Mouse (Mus musculus): ENCODE results near the gene Tnfrsf1b. TPM values are rescaled to one million over a fixed set of nuclear protein-coding genes. Genes with fewer than 3 reads are reported as not detected.

The Tnfrsf1b gene
- polyA plus RNA-seq, 1 experiment from 2014 or later, result 1.6 TPM

- no peak overlapping the region for H3K9ac ChIP-seq
- no peak for ATAC-seq (ENCODE audit: low FRiP score)
Measured at GRCm38 (mm10) chr4:145251546-145251945, 4.9 kb upstream of the Tnfrsf1b start.

DNA sequence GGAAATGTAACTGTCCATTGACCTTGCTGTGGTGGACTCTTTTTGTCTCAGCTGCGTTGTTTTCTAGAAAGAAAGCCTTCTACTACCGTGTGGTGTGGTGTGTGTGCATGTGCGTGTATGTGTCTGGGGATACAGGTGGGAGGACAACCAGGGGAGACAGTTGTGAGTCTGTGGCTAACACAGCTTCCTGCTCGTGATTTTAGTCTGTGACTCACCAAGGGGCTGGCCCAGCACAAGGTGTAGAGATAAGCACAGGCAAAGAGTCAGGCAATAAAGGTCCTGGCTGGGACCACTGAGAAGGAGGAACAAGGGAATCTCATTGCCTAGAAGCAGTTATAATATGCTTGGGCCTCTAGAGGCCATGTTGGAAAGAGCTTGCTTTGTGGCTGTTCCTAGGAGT lies 3.3 kb upstream of the Tnfrsf1b start:
- Histone ChIP-seq H3K27ac (no peak overlapping the region), H3K9me3 (no peaks in the 10 kb centered on the region), H3K9ac (no peak overlapping the region), H3K27me3 (peaks cover 29% of the 10 kb centered on the region), H3K4me3 (replicated peaks) (no peak overlapping the region), H3K4me1 (peaks cover 10% of the 10 kb centered on the region), H3K36me3 (replicated peaks) (no peaks in the 10 kb centered on the region), H3K4me2 (no peak overlapping the region)
- 84% methylated on average over 4 of the region's 4 CpGs for WGBS
- ATAC-seq (ENCODE audit: low FRiP score), result no peak

More at GRCm38 (mm10) chr4:145251546-145251945, 4.9 kb upstream of the Tnfrsf1b start:
- H3K4me3 ChIP-seq (replicated peaks), result no peak overlapping the region
- H3K9me3 ChIP-seq, result no peaks in the 10 kb centered on the region
- H3K4me1 ChIP-seq, result peaks cover 3% of the 10 kb centered on the region
- no peak overlapping the region for H3K4me2 ChIP-seq
- H3K36me3 ChIP-seq (replicated peaks), result no peaks in the 10 kb centered on the region
- peaks cover 14% of the 10 kb centered on the region for H3K27me3 ChIP-seq
- H3K27ac ChIP-seq, result no peak overlapping the region
- 95% methylated on average over 4 of the region's 4 CpGs for WGBS

DNA sequence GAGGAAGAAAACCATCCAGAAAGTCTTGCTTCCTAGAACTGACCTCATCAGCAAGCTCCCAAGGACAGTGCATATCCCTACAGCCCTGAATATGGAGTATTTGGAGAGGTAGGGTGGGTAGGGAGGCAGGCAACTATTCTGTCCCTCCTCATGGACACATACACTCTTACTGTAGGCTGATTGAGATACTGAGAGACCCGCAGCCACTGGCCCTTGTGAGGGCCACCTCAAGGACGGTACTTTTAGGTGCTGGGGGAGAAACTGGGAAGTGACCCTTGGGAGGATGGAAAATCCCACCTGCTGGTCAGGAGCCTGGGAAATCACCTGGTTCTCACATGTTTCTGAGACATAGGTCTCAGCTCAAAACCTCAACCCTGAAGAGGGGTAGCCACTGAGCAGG lies 886 bp upstream of the Tnfrsf1b start:
- Histone ChIP-seq H3K9ac (no peak overlapping the region), H3K27ac (no peak overlapping the region), H3K27me3 (peaks cover 34% of the 10 kb centered on the region), H3K9me3 (no peaks in the 10 kb centered on the region), H3K4me2 (no peak overlapping the region), H3K4me1 (peaks cover 10% of the 10 kb centered on the region), H3K36me3 (replicated peaks) (no peaks in the 10 kb centered on the region), H3K4me3 (replicated peaks) (no peak overlapping the region)
- no peak for ATAC-seq (ENCODE audit: low FRiP score)
- WGBS, result 65% methylated on average over 2 of the region's 2 CpGs

DNA sequence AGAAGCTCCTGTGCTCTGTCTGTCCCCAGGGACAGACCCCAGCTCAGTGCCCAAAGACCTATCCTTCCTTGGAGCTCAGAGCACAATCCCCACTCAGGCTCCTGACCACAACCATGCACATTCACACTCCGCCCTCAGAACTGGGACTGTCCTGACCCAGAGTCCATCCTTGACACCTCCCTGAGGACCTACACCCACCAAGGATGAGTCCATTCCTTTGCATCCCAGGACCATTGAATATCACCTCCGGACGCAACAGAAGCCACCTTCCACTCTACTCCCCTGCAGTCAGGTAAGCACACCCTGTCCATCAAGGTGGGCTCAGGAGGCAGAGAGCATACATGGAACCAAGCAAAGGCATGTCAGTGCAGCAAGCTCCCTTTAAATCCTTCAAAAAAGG lies 1.1 kb downstream of the Tnfrsf1b start:
- H3K36me3 ChIP-seq (replicated peaks), result no peaks in the 10 kb centered on the region
- ATAC-seq (ENCODE audit: low FRiP score), result no peak
- H3K27ac ChIP-seq, result no peak overlapping the region
- 92% methylated on average over 3 of the region's 3 CpGs for WGBS
- no peak overlapping the region for H3K9ac ChIP-seq
- peaks cover 34% of the 10 kb centered on the region for H3K27me3 ChIP-seq
- peaks cover 10% of the 10 kb centered on the region for H3K4me1 ChIP-seq
- H3K4me3 ChIP-seq (replicated peaks), result no peak overlapping the region
- H3K4me2 ChIP-seq, result peak overlapping the region; percentile 74; the same call in 1 of the 2 replicates
- H3K9me3 ChIP-seq, result no peaks in the 10 kb centered on the region

- 89% methylated on average over 2 of the region's 2 CpGs for WGBS
- Histone ChIP-seq H3K27ac (no peak overlapping the region), H3K9ac (no peak overlapping the region), H3K9me3 (no peaks in the 10 kb centered on the region), H3K4me1 (peaks cover 10% of the 10 kb centered on the region), H3K4me2 (no peak overlapping the region), H3K36me3 (replicated peaks) (no peaks in the 10 kb centered on the region), H3K27me3 (peaks cover 34% of the 10 kb centered on the region), H3K4me3 (replicated peaks) (no peak overlapping the region)
- ATAC-seq (ENCODE audit: low FRiP score), result no peak
Measured at GRCm38 (mm10) chr4:145244676-145245075, 2.0 kb downstream of the Tnfrsf1b start.

- WGBS, result 81% methylated on average over 1 of the region's 1 CpGs
- Histone ChIP-seq H3K4me1 (peaks cover 10% of the 10 kb centered on the region), H3K4me3 (replicated peaks) (no peak overlapping the region), H3K9ac (no peak overlapping the region), H3K9me3 (no peaks in the 10 kb centered on the region), H3K27me3 (peaks cover 33% of the 10 kb centered on the region), H3K4me2 (no peak overlapping the region), H3K27ac (no peak overlapping the region), H3K36me3 (replicated peaks) (no peaks in the 10 kb centered on the region)
- ATAC-seq (ENCODE audit: low FRiP score), result no peak
Measured at GRCm38 (mm10) chr4:145242719-145243350, 3.8 kb downstream of the Tnfrsf1b start.

DNA sequence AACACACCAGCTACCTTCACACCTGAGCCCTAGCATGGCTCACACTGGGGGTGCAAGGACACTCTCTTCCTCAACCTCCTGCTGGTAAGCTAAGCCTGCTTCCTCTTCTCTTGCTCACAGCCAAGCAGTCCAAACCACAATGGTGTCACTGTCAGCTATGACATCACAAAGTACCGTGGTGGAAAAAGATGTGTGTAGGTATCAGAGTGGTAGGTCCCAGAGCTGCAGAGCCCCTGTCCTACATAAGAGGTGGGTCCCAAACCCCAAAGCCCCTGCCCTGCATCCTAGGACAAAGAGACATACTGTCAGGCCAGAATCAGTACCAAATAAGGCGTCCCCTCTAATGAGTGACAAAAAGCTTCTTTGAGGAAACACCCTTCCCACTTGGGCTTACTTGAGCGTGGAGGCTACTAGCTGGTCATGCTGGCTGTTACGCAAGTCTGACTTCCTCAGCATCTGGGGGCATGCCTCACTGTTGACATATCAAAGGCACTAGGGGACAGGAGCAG lies 5.9 kb downstream of the Tnfrsf1b start:
- Histone ChIP-seq H3K9ac (no peak overlapping the region), H3K4me1 (no peaks in the 10 kb centered on the region), H3K4me3 (replicated peaks) (no peak overlapping the region), H3K36me3 (replicated peaks) (no peaks in the 10 kb centered on the region), H3K4me2 (no peak overlapping the region), H3K27ac (no peak overlapping the region), H3K9me3 (no peaks in the 10 kb centered on the region), H3K27me3 (peaks cover 13% of the 10 kb centered on the region)
- ATAC-seq (ENCODE audit: low FRiP score), result no peak
- 82% methylated on average over 4 of the region's 4 CpGs for WGBS

- no peak overlapping the region for H3K9ac ChIP-seq
- no peaks in the 10 kb centered on the region for H3K36me3 ChIP-seq (replicated peaks)
- no peak overlapping the region for H3K4me3 ChIP-seq (replicated peaks)
- ATAC-seq (ENCODE audit: low FRiP score), result no peak; the same call in 1 of the 2 replicates
- no peaks in the 10 kb centered on the region for H3K27me3 ChIP-seq
- H3K4me2 ChIP-seq, result no peak overlapping the region
- WGBS, result 59% methylated on average over 4 of the region's 4 CpGs
- H3K27ac ChIP-seq, result no peak overlapping the region
- H3K9me3 ChIP-seq, result no peaks in the 10 kb centered on the region
- H3K4me1 ChIP-seq, result no peaks in the 10 kb centered on the region
Measured at GRCm38 (mm10) chr4:145239049-145239830, 7.4 kb downstream of the Tnfrsf1b start.

GRCm38 (mm10) chr4:145236027-145236426 lies 10.6 kb downstream of the Tnfrsf1b start:
- ATAC-seq (ENCODE audit: low FRiP score), result no peak
- Histone ChIP-seq H3K4me2 (no peak overlapping the region), H3K4me1 (peaks cover 7% of the 10 kb centered on the region; the same call in 1 of the 2 replicates), H3K4me3 (replicated peaks) (no peak overlapping the region), H3K27ac (no peak overlapping the region), H3K9ac (no peak overlapping the region), H3K9me3 (no peaks in the 10 kb centered on the region), H3K27me3 (no peaks in the 10 kb centered on the region), H3K36me3 (replicated peaks) (no peaks in the 10 kb centered on the region)
- 93% methylated on average over 7 of the region's 7 CpGs for WGBS

- H3K9ac ChIP-seq, result no peak overlapping the region
- H3K4me1 ChIP-seq, result peaks cover 7% of the 10 kb centered on the region; the same call in 1 of the 2 replicates
- no peak overlapping the region for H3K27ac ChIP-seq
- no peak overlapping the region for H3K4me3 ChIP-seq (replicated peaks)
- WGBS, result 28% methylated on average over 3 of the region's 3 CpGs
- ATAC-seq (ENCODE audit: low FRiP score), result no peak
- no peaks in the 10 kb centered on the region for H3K9me3 ChIP-seq
- H3K4me2 ChIP-seq, result no peak overlapping the region
- no peaks in the 10 kb centered on the region for H3K36me3 ChIP-seq (replicated peaks)
- no peaks in the 10 kb centered on the region for H3K27me3 ChIP-seq
Measured at GRCm38 (mm10) chr4:145233487-145234228, 13.0 kb downstream of the Tnfrsf1b start.

GRCm38 (mm10) chr4:145231732-145232131 lies 14.9 kb downstream of the Tnfrsf1b start:
- Histone ChIP-seq H3K4me1 (peaks cover 7% of the 10 kb centered on the region; the same call in 1 of the 2 replicates), H3K4me3 (replicated peaks) (no peak overlapping the region), H3K27me3 (no peaks in the 10 kb centered on the region), H3K36me3 (replicated peaks) (no peaks in the 10 kb centered on the region), H3K4me2 (no peak overlapping the region), H3K27ac (no peak overlapping the region), H3K9ac (no peak overlapping the region), H3K9me3 (no peaks in the 10 kb centered on the region)
- WGBS, result 93% methylated on average over 5 of the region's 5 CpGs
- no peak for ATAC-seq (ENCODE audit: low FRiP score)

DNA sequence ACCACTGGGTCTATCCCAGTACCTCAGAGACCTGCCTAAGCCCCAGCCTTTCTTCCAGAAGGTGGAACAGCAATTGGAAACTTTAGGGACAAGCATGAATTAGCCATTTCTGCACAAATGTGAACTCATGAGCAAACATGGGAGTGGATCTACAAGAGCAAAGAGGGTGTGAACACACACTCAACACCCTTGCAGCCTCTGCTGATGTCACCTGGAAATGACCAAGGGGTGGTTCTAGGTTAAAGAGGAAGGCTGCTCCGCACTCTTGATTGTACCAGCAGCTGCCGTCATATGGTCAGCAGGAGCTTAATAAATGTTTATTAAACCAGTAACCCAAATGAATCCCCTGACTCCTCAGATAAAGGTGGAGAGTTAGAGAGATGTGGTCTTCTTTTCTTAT lies 16.0 kb downstream of the Tnfrsf1b start:
- no peak overlapping the region for H3K4me2 ChIP-seq
- no peak overlapping the region for H3K4me3 ChIP-seq (replicated peaks)
- H3K36me3 ChIP-seq (replicated peaks), result no peaks in the 10 kb centered on the region
- no peak overlapping the region for H3K27ac ChIP-seq
- no peak overlapping the region for H3K9ac ChIP-seq
- H3K4me1 ChIP-seq, result peaks cover 7% of the 10 kb centered on the region; the same call in 1 of the 2 replicates
- H3K9me3 ChIP-seq, result no peaks in the 10 kb centered on the region
- no peaks in the 10 kb centered on the region for H3K27me3 ChIP-seq
- no peak for ATAC-seq (ENCODE audit: low FRiP score)
- WGBS, result 94% methylated on average over 2 of the region's 2 CpGs
